Mouse (Mus musculus) kidney, embryonic 15.5 days (tissue): ENCODE measurements around the gene Vsir. TPM values are rescaled to one million over a fixed set of nuclear protein-coding genes. Genes with fewer than 3 reads are reported as not detected.

Experiments
- ATAC-seq: fragments of 200-750 bp; cut with Nextera tagmentation; replicated peaks from 2 replicates; pipeline ENCODE4 v1.8.0; 2017; ENCODE audit warnings: moderate TSS enrichment; ENCODE audit not compliant: low FRiP score
- H3K27ac ChIP-seq: fragments of 300-500 bp; sonication (generic); 2 replicates; pipeline ENCODE4 v1.5.1; 2015; ENCODE audit warnings: mild to moderate bottlenecking, inconsistent platforms
- H3K27me3 ChIP-seq: fragments of 300-500 bp; sonication (generic); 2 replicates; pipeline ENCODE4 v1.6.1; 2015; ENCODE audit warnings: inconsistent platforms
- H3K36me3 ChIP-seq: fragments of 300-500 bp; sonication (generic); 2 replicates; pipeline ENCODE4 v1.6.1; 2015; ENCODE audit warnings: inconsistent platforms
- H3K4me1 ChIP-seq: fragments of 300-500 bp; sonication (generic); 2 replicates; pipeline ENCODE4 v1.6.1; 2015; ENCODE audit warnings: inconsistent platforms
- H3K4me2 ChIP-seq: fragments of 300-500 bp; sonication (generic); 2 replicates; pipeline ENCODE4 v1.6.1; 2015; ENCODE audit warnings: moderate library complexity, mild to moderate bottlenecking, inconsistent platforms
- H3K4me3 ChIP-seq: fragments of 300-500 bp; sonication (generic); replicated peaks from 2 replicates; pipeline ENCODE4 v1.5.1; 2015; ENCODE audit warnings: mild to moderate bottlenecking, inconsistent platforms
- H3K9ac ChIP-seq: fragments of 300-500 bp; sonication (generic); 2 replicates; pipeline ENCODE4 v1.6.1; 2015; ENCODE audit warnings: mild to moderate bottlenecking, inconsistent platforms
- H3K9me3 ChIP-seq: fragments of 300-500 bp; sonication (generic); replicated peaks from 2 replicates; pipeline ENCODE4 v1.6.1; 2016; ENCODE audit warnings: inconsistent platforms
- WGBS: fragments of 180-500 bp; shearing (Covaris S2); methylation state at CpG from one replicate; pipeline ENCODE4 v1.1.7; 2015; ENCODE audit warnings: mixed read lengths; 5-methylcytosine and 5-hydroxymethylcytosine counted together
- polyA plus RNA-seq: library from polyadenylated mRNA; unstranded; fragments of >200 nt; fragmentation: Nextera tagmentation; extraction: Ambion mirVana; gene quantifications from 2 replicates; pipeline ENCODE4 v1.2.1, GENCODE M21; 2015

Vsir gene
- polyA plus RNA-seq, 1 experiment from 2014 or later, result 4.2 TPM

- ATAC-seq, result no peak
- no peaks in the 10 kb centered on the region for H3K36me3 ChIP-seq
- H3K4me1 ChIP-seq, result no peaks in the 10 kb centered on the region
- 95% methylated on average over 9 of the region's 9 CpGs for WGBS
- no peak overlapping the region for H3K4me2 ChIP-seq
- H3K4me3 ChIP-seq, result no peak overlapping the region
- no peak overlapping the region for H3K27ac ChIP-seq
- H3K9me3 ChIP-seq, result no peaks in the 10 kb centered on the region
- H3K9ac ChIP-seq, result no peak overlapping the region
- H3K27me3 ChIP-seq, result no peaks in the 10 kb centered on the region
Measured at GRCm38 (mm10) chr10:60391661-60392060, 45.0 kb downstream of the Vsir start.

- peaks cover 6% of the 10 kb centered on the region for H3K4me1 ChIP-seq
- no peak overlapping the region for H3K27ac ChIP-seq
- no peak overlapping the region for H3K4me2 ChIP-seq
- 71% methylated on average over 7 of the region's 7 CpGs for WGBS
- no peaks in the 10 kb centered on the region for H3K36me3 ChIP-seq
- no peak overlapping the region for H3K9ac ChIP-seq
- no peak for ATAC-seq
- no peak overlapping the region for H3K4me3 ChIP-seq
- no peaks in the 10 kb centered on the region for H3K27me3 ChIP-seq
- H3K9me3 ChIP-seq, result no peaks in the 10 kb centered on the region
Measured at GRCm38 (mm10) chr10:60394936-60395335, 48.3 kb downstream of the Vsir start.

GRCm38 (mm10) chr10:60395605-60396004 is 49.0 kb downstream of the Vsir start:
- ATAC-seq, result no peak
- Histone ChIP-seq H3K27me3 (no peaks in the 10 kb centered on the region), H3K9ac (no peak overlapping the region), H3K9me3 (no peaks in the 10 kb centered on the region), H3K4me3 (no peak overlapping the region), H3K36me3 (no peaks in the 10 kb centered on the region), H3K4me2 (no peak overlapping the region), H3K4me1 (peaks cover 6% of the 10 kb centered on the region), H3K27ac (no peak overlapping the region)
- WGBS, result 69% methylated on average over 5 of the region's 5 CpGs

- H3K27me3 ChIP-seq, result no peaks in the 10 kb centered on the region
- no peak overlapping the region for H3K27ac ChIP-seq
- H3K4me2 ChIP-seq, result no peak overlapping the region
- ATAC-seq, result no peak
- H3K36me3 ChIP-seq, result no peaks in the 10 kb centered on the region
- H3K9me3 ChIP-seq, result no peaks in the 10 kb centered on the region
- WGBS, result 88% methylated on average over 10 of the region's 10 CpGs
- H3K4me1 ChIP-seq, result peaks cover 6% of the 10 kb centered on the region
- no peak overlapping the region for H3K4me3 ChIP-seq
- no peak overlapping the region for H3K9ac ChIP-seq
Measured at GRCm38 (mm10) chr10:60398051-60398814, 51.6 kb downstream of the Vsir start.

GRCm38 (mm10) chr10:60399449-60399848 is 52.8 kb downstream of the Vsir start, which contains the start of gene Gm17455:
Gene Gm17455, plus strand, starts transcription at chr10:60399726.
- WGBS, result 49% methylated on average over 7 of the region's 7 CpGs
- Histone ChIP-seq H3K4me3 (no peak within 1 kb of the TSS), H3K27me3 (no peaks in the 10 kb centered on the region), H3K4me1 (peaks cover 6% of the 10 kb centered on the region), H3K4me2 (no peak within 1 kb of the TSS), H3K9ac (no peak within 1 kb of the TSS), H3K36me3 (no peaks in the 10 kb centered on the region), H3K27ac (no peak within 1 kb of the TSS), H3K9me3 (no peaks in the 10 kb centered on the region)
- no peak for ATAC-seq

- Histone ChIP-seq H3K9ac (no peak overlapping the region), H3K27me3 (no peaks in the 10 kb centered on the region), H3K4me3 (no peak overlapping the region), H3K4me2 (no peak overlapping the region), H3K36me3 (no peaks in the 10 kb centered on the region), H3K27ac (no peak overlapping the region), H3K4me1 (peaks cover 6% of the 10 kb centered on the region), H3K9me3 (no peaks in the 10 kb centered on the region)
- ATAC-seq, result no peak
- WGBS, result 73% methylated on average over 11 of the region's 11 CpGs
Measured at GRCm38 (mm10) chr10:60400507-60401295, 54.0 kb downstream of the Vsir start.

GRCm38 (mm10) chr10:60405460-60406177 is 59.0 kb downstream of the Vsir start:
- Histone ChIP-seq H3K36me3 (no peaks in the 10 kb centered on the region), H3K4me2 (no peak overlapping the region), H3K4me1 (no peaks in the 10 kb centered on the region), H3K27me3 (peaks cover 15% of the 10 kb centered on the region; the same call in 1 of the 2 replicates), H3K9me3 (no peaks in the 10 kb centered on the region), H3K4me3 (no peak overlapping the region), H3K27ac (no peak overlapping the region), H3K9ac (no peak overlapping the region)
- no peak for ATAC-seq
- 44% methylated on average over 7 of the region's 7 CpGs for WGBS

GRCm38 (mm10) chr10:60407831-60408230 is 61.2 kb downstream of the Vsir start:
- Histone ChIP-seq H3K36me3 (no peaks in the 10 kb centered on the region), H3K4me3 (no peak overlapping the region), H3K27me3 (peaks cover 22% of the 10 kb centered on the region; the same call in 1 of the 2 replicates), H3K4me2 (no peak overlapping the region), H3K4me1 (no peaks in the 10 kb centered on the region), H3K9ac (no peak overlapping the region), H3K9me3 (no peaks in the 10 kb centered on the region), H3K27ac (no peak overlapping the region)
- 3% methylated on average over 5 of the region's 5 CpGs for WGBS
- no peak for ATAC-seq

GRCm38 (mm10) chr10:60411794-60412193 is 65.1 kb downstream of the Vsir start:
- H3K27ac ChIP-seq, result no peak overlapping the region
- ATAC-seq, result no peak
- WGBS, result 33% methylated on average over 5 of the region's 5 CpGs

GRCm38 (mm10) chr10:60413756-60414155 is 67.1 kb downstream of the Vsir start:
- Histone ChIP-seq H3K4me2 (no peak overlapping the region), H3K27ac (no peak overlapping the region), H3K9ac (no peak overlapping the region), H3K9me3 (no peaks in the 10 kb centered on the region), H3K27me3 (peaks cover 18% of the 10 kb centered on the region; the same call in 1 of the 2 replicates), H3K4me3 (no peak overlapping the region), H3K4me1 (no peaks in the 10 kb centered on the region), H3K36me3 (no peaks in the 10 kb centered on the region)
- 85% methylated on average over 2 of the region's 2 CpGs for WGBS
- no peak for ATAC-seq

More at GRCm38 (mm10) chr10:60411794-60412193, 65.1 kb downstream of the Vsir start:
- Histone ChIP-seq H3K4me3 (no peak overlapping the region), H3K9ac (no peak overlapping the region), H3K9me3 (no peaks in the 10 kb centered on the region), H3K36me3 (no peaks in the 10 kb centered on the region), H3K27me3 (peaks cover 22% of the 10 kb centered on the region; the same call in 1 of the 2 replicates), H3K4me1 (no peaks in the 10 kb centered on the region), H3K4me2 (no peak overlapping the region)

- WGBS, result 83% methylated on average over 2 of the region's 2 CpGs
- Histone ChIP-seq H3K4me3 (no peak overlapping the region), H3K9me3 (no peaks in the 10 kb centered on the region), H3K4me1 (no peaks in the 10 kb centered on the region), H3K36me3 (no peaks in the 10 kb centered on the region), H3K9ac (no peak overlapping the region), H3K27me3 (no peaks in the 10 kb centered on the region), H3K27ac (no peak overlapping the region), H3K4me2 (no peak overlapping the region)
- ATAC-seq, result no peak
Measured at GRCm38 (mm10) chr10:60417041-60417440, 70.4 kb downstream of the Vsir start.

- Histone ChIP-seq H3K27ac (no peak overlapping the region), H3K4me3 (no peak overlapping the region), H3K9ac (no peak overlapping the region), H3K9me3 (no peaks in the 10 kb centered on the region), H3K36me3 (no peaks in the 10 kb centered on the region), H3K4me1 (no peaks in the 10 kb centered on the region), H3K27me3 (no peaks in the 10 kb centered on the region), H3K4me2 (no peak overlapping the region)
- 4% methylated on average over 3 of the region's 3 CpGs for WGBS
- ATAC-seq, result no peak
Measured at GRCm38 (mm10) chr10:60418137-60418536, 71.5 kb downstream of the Vsir start.
